Mouse (Mus musculus): ENCODE results near the gene Cd2. TPM values are rescaled to one million over a fixed set of nuclear protein-coding genes. Genes with fewer than 3 reads are reported as not detected.

The Cd2 gene
- total RNA-seq, 4 experiments from 2014 or later, result 0.64 to 1.7 (median 0.99) TPM

DNA sequence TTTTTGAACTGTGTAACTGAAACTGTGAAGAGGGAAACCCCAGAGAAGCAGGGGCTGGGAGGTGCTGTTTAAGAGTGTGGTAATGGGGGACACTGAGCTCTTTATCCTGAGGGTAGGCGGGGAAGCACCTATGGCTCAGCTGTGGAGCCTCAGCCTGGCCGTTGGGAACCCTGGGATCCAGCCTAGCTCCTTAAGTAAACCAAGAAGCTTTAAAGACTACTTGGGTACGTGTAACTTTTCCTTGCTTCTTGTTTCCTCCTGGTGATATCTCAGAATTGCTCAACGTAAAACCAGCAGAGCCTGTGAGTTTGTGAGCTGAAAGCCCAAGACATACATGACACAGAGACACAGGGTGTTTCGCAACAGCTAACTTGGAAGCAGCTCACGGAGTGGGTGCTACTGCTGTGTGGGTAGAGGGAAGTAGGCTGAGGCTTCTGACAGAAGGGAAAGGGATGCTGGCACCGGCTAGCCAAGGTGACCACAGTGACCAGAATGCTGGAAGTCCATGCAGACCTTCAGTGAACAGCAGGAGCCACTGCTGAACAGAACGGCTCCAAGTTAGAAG, 5.9 kb upstream of the Cd2 start:
- no peak for DNase-seq

DNA sequence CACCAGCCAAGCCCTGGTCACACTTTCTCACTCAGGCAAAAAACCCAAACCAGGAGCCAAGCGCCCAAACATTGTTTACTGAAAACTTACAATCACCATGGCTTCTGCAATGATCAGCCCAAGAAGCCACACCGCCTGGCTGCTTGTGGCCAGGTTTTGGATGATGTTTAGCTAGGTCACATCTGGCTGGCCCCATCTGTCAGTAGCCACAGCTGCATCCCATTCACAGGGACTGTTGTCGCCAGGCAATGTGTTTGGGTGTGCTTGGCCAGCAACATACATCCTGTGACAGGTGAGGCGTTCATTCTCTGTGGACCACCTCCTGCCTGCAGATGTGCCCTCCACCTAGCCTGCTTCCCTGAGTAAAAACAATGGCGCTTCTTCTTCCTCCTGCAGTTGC, 4.9 kb upstream of the Cd2 start:
- no peak for DNase-seq

DNA sequence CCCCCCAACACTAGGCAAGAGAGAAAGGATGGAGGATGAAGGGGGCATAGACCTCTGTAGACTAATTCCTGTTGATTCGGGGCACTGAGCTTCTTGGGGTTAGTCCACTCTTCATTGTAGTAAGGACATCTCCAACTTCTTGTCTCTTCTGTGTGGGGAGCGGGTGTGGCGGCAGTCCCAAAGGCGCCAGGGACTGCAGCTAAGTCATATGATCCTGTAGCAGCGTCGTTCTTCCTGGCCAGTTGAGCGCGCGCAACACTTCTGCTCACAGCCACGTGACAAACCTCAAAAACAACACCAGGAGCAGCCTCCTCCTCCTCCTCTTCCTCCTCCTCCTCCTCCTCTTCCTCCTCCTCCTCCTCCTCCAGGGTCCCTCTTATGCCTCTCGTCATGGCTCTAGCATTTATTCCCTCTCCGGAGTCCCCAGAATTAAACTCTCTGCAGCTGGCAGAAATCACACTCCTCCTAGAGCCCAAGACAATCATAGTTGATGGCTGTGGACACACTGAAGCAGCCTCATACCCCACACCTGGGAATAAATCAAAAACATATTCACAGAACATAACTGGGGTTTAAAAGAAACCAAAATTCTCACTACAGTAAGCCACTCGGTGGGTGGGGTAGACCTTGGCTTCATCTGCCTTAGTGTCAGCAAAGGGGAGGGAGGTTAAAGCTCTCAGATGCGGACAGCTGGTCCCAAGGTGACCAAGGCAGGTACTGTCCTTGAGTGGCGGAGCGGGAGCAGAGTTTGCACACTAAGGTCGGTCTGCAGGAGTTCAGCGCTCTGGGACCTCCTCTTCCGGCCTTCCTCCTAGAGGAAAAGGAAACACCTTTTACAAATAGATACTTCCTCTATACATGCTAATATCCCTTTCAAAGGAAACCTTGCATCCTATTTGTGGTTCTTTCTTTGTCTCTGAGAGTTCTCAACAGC, 3.1 kb upstream of the Cd2 start:
- no peak for DNase-seq

DNA sequence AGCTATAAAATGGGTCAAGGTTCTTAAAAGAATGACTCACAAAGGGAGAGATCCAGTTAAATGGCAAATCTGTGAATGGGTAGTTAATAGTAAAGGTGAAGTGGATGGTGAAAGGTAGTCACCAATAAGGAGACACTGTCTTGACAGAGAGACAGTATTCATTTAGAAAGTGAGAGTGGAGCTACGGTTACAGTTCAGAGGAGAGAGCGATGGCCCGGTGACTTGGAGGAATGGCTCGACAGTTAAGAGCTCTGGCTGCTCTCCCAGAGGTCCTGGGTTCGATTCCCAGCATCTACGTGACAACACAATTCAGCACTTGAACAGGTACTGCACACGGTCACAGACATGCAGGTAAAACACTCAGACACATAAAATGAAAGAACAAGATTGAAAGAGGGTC, 2.3 kb upstream of the Cd2 start:
- no peak for DNase-seq

DNA sequence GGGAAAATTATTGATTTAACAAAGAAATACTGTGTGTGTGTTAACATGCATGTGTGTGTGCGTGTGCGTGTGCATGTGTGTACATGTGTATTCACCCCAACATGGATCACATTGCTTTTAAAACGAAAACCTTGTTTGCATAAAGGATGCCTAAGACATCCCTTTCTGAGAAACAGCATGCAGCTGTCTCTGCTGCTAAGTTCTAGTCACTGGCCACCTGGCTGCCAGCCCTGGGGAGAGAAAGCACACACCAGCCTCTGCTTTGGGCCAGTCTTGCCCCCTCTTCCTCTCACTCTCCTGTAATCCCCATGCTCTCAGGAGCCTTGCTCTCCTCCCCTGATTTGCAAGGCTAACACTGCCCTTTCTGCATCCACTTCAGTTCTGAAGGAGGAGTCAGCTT, 1.7 kb upstream of the Cd2 start:
- DNase-seq, result no peak

DNA sequence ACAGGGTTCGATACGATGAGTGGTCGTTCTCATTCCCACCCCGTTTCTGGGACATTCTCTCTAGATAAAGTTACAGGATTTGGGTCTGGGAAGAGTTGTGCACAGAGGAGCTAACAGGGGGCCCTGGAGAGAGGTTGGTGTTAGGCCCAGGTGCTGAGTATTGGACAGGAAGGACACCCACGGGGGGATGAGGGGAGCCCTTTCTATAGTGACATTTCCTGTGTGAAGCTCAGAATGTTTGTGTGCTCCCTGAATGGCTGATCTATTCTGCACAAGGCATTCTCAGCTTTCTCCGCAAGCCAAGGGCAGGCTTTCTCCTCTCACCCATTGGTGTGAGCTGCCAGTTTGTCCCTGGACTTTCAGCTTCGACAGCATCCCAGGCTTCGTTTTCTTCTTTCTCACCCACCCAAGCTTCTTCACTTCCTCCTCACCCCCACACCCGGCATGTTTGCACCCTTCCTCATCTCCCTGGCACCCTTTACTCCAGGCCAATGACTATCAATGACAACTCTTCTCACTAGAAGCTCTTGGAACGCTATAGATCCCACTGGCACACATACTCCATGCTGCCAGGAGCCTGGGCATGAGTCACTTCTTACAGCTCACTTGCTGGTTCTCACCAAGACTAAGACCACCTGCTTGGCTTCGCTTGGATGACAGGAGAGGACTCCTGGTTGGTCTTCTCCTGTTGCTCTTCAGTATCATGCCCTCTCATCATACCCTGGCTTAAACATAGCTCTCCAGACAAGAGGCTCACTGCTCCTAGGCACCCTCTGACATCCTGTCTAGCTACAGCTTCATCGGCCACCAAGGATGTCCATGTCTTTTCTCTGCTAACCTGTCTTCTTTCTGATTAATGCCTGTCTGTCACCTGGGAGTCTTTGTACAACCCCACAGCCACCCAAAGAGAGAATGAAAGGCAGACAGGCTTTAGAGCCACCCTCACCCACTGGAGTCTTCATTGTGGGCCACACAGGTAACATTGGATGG, 1.1 kb downstream of the Cd2 start:
- DNase-seq, result no peak

GRCm38 (mm10) chr3:101285851-101286250, 1.9 kb downstream of the Cd2 start:
- no peak for DNase-seq

DNA sequence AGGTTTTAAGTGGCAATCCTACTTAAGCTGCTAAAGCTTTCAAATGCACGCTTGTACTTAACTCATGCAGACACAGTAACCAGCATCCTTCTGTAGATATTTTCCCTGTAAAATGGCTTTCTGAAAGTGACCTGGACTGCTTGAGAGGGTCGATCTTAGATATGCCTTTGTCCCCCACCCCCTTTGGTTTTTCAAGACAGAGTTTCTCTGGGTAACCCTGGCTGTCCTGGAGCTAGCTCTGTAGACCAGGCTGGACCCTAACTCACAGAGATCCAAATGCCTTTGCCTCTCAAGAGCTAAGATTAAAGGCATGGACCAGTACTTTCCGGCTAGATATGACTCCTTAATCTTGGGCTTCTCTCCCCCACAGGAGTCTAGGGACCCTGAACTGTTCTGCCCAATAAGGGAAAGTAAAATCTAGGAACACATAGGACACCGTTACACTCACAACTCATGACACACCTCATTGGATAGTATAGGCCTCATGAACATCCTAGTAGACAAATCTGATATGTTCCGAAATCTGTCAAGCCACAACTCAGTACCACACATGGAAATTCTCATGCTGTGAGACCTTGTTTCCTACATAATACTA, 2.6 kb downstream of the Cd2 start:
- no peak for DNase-seq

DNA sequence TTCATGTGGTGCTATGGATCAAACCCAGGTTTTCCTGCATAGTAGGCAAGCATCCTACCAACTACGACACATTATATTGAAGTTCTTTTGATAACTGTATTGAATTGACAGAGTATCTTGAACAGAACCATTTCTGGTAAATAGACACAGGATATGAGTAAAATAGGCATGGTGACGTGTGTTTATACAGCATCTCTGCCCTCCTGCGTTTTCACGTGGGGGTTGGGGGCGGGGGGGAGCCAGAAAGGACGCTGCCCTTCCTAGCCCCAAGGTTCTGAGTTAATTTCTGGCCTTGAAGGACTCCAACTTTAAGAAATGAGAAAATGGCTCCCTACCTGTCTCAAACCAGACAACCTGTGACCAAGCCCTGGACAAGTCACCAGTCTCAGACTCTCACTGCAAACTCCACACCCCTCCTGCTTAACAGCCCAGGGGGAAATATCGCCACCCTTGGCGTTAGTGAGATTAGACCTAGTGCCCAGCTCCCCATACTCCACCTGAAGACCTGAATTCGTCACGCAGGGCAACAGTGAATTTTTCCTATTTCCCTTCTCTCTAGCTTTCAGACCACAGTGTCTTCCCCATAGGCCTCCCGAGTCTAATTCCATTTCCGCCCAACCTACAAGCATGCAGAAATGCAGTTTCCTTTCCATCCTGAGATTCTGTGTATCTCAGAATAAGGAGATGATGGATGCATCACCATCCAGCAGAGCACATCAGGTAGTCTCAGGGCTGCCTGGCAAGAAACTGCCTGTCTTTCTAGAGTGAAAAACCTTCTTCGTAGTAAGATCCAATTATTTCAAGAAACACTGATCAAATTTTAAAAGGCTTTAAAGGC, 3.7 kb downstream of the Cd2 start:
- DNase-seq, result no peak

- no peak for DNase-seq
These were observed 4.3 kb downstream of the Cd2 start for GRCm38 (mm10) chr3:101283441-101283840.

DNA sequence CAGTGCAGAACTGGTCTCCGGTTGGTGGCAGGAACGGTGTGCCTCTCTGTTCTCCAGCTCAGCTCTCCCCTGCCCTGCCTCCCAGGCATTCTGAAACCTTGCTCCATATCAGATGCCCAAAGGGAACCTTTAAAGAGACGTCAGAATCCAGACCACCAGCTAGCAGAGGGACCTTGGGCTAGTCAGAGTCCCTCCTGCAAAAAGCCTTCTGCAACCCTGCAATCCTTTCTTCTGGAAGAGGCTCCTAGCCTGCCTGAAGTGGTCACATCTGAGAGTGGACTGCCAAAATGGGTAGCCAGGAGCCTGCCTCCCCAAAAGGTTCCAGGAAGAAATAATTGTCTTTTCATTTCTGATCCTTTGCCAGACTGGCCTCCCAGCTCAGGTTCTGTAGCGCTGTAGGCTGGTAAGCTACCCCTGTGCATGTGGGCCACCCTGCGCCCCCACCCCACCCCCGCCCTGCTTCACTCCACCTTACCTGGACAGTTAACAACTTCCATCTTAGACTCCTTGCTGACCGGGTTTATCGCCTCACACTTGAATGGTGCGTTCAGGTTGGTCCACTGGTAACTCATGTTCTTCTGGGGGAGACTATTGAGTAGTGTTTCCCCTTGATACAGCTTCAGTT, 5.1 kb downstream of the Cd2 start:
- no peak for DNase-seq

- DNase-seq, result no peak
These were observed 5.9 kb downstream of the Cd2 start for GRCm38 (mm10) chr3:101281841-101282240.

GRCm38 (mm10) chr3:101280348-101281311, 7.1 kb downstream of the Cd2 start:
- no peak for DNase-seq

- DNase-seq, result no peak
These were observed 8.2 kb downstream of the Cd2 start for GRCm38 (mm10) chr3:101279561-101279960.

DNA sequence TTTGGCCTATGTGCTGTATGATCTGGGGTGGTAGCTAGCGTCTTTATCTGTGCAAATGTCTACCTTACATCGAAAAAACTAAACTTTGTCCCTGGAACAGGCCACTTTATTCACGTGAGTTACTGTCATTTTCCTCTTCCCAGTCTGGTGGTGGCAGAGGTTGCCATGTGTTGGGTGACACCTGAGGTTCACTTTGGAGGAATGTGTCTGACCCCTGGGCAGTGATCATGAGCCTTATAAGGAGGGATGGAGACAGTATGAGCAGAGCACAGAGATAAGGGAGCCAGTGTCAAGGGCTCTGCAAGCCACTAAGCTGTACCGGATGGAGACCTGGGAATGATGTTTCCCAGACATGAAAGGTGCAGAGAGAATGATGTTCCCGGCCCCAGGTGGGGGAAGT, 9.3 kb downstream of the Cd2 start:
- no peak for DNase-seq

- no peak for DNase-seq
These were observed 9.9 kb downstream of the Cd2 start for GRCm38 (mm10) chr3:101277830-101278229.

DNA sequence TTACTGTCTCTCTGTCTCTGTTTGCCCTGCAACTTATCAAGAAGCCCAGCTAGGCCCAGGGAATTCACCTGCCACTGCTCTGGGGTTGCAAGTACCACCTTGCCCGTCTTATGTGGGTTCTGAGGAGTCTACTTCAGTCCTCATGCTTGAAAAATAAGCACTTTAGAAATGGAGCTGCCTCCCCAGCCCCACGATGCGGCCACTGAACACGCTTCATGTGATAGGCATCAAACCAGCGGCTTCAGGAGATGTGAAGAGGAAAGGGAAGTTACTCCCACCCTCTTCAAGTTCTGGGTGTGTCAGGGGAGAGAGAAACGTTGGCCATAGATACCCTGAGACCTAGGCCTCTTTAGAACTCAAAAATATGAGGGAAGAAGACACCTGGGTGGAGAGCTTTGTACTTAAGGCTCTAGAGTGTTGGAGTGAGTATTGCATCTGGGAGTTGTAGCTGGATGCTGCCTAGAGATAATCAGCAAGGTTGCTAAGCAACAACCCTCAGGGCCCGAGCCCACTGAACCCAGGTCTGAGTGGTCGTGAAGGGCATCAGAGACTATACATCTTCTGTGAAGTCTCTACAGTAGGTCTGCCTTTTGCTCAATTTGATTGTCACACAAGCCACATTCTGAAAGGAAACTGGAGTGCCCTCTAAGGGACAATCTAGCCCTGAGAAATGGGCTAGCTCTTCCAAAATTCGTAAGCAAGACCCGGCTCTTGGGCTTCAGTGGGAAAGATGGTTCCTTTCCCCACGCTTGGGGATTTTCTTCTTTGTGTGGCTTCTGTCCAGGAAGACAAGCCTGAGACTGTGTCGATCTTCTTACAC, 11.0 kb downstream of the Cd2 start:
- no peak for DNase-seq

DNA sequence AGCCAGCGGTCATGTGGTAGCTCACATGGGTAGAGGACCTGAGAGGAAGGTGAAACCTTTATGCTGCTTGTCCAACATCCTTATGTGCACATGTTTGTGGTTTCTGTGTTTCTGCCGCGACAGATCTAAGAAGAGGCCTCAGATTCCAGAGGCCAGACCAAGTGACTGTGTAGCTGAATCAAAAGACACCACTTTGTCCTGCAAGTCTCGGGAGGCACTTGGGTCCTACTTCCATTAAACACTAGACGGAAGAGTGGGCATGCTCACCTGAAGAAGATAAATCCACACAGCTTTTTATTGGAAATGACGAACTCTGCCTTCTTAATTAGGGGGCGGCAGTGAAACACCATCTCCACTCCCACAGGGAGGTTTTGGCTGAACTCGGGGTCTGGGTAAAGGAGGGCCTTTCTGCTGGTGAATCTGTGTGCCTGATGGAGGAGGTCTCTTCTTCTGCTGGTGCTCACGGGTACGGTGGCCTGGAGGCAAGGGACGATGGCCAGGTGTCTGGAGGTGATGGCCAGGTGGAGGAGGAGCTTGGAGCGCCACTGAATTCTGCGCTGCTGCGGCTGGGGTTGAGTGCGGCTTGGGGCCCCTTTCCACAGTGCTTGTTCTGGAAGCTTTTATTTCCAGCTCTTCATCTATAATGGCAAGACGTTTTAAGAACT, 12.0 kb downstream of the Cd2 start:
- no peak for DNase-seq
